Mouse (Mus musculus) kidney, postnatal 0 days (tissue): ENCODE measurements around the gene Ppm1l. TPM values are rescaled to one million over a fixed set of nuclear protein-coding genes. Genes with fewer than 3 reads are reported as not detected.
A peak's percentile ranks its signal among the peaks of the same experiment; 100 is the strongest.

ENCODE experiments used
- ATAC-seq: fragments of 200-750 bp; cut with Nextera tagmentation; replicated peaks from 2 replicates; pipeline ENCODE4 v1.8.0; 2017; ENCODE audit warnings: low read depth, moderate number of reproducible peaks, moderate TSS enrichment, moderate library complexity; ENCODE audit not compliant: low FRiP score
- DNase-seq: peaks from one replicate; pipeline ENCODE4 v3.0.0-alpha.2; 2016; ENCODE audit warnings: low spot score
- H3K27ac ChIP-seq: fragments of 300-500 bp; sonication (generic); 2 replicates; pipeline ENCODE4 v1.5.1; 2014; ENCODE audit warnings: mild to moderate bottlenecking
- H3K27me3 ChIP-seq: fragments of 300-500 bp; sonication (generic); 2 replicates; pipeline ENCODE4 v1.6.1; 2014; ENCODE audit warnings: low read length, mixed read lengths; ENCODE audit not compliant: insufficient read depth
- H3K36me3 ChIP-seq: fragments of 300-500 bp; sonication (generic); 2 replicates; pipeline ENCODE4 v1.6.1; 2014; ENCODE audit warnings: low read length, mixed read lengths; ENCODE audit not compliant: insufficient read depth
- H3K4me1 ChIP-seq: fragments of 300-500 bp; sonication (generic); replicated peaks from 2 replicates; pipeline ENCODE4 v1.6.1; 2014; ENCODE audit warnings: antibody characterized with exemption, low read length, mixed read lengths; ENCODE audit not compliant: insufficient read depth
- H3K4me2 ChIP-seq: fragments of 300-500 bp; sonication (generic); 2 replicates; pipeline ENCODE4 v1.6.1; 2014; ENCODE audit warnings: mild to moderate bottlenecking, low read length, moderate library complexity, mixed read lengths
- H3K4me3 ChIP-seq: fragments of 300-500 bp; sonication (generic); replicated peaks from 2 replicates; pipeline ENCODE4 v1.5.1; 2014; ENCODE audit warnings: low read depth, low read length
- H3K9ac ChIP-seq: fragments of 300-500 bp; sonication (generic); 2 replicates; pipeline ENCODE4 v1.6.1; 2014; ENCODE audit warnings: low read depth, low read length
- H3K9me3 ChIP-seq: fragments of 300-500 bp; sonication (generic); replicated peaks from 2 replicates; pipeline ENCODE4 v1.6.1; 2016; ENCODE audit warnings: low read length, inconsistent platforms, mixed read lengths
- CTCF ChIP-seq: IDR thresholded peaks from 2 replicates; pipeline ENCODE4 v1.5.1; 2016; ENCODE audit warnings: antibody characterized with exemption, low read depth, mild to moderate bottlenecking, moderate library complexity
- WGBS: fragments of 180-500 bp; shearing (Covaris S2); extraction: QIAGEN DNeasy Blood & Tissue Kit; methylation state at CpG from one replicate; pipeline ENCODE4 v1.1.7; 2014; 5-methylcytosine and 5-hydroxymethylcytosine counted together
- polyA plus RNA-seq: library from polyadenylated mRNA; unstranded; fragments of >200 nt; fragmentation: Nextera tagmentation; extraction: Ambion mirVana; gene quantifications from 2 replicates; pipeline ENCODE4 v1.2.1, GENCODE M21; 2015

Gene Ppm1l
- polyA plus RNA-seq, 1 experiment from 2014 or later: 5.6 TPM

- H3K36me3 ChIP-seq: no peaks in the 10 kb centered on the region
- H3K4me1 ChIP-seq: no peaks in the 10 kb centered on the region
- no peak overlapping the region for H3K4me3 ChIP-seq
- H3K9me3 ChIP-seq: no peaks in the 10 kb centered on the region
- H3K4me2 ChIP-seq: no peak overlapping the region
- no peaks in the 10 kb centered on the region for H3K27me3 ChIP-seq
- TF ChIP-seq CTCF: no peak
- ATAC-seq: no peak; the same call in 1 of the 2 replicates
- peak; percentile 50 for DNase-seq
- 49% methylated on average over 7 of the region's 7 CpGs for WGBS
- H3K27ac ChIP-seq: no peak overlapping the region
- H3K9ac ChIP-seq: no peak overlapping the region
These were observed 39.5 kb downstream of the Ppm1l start for GRCm38 (mm10) chr3:69356078-69356665.

GRCm38 (mm10) chr3:69356781-69357180 is 40.1 kb downstream of the Ppm1l start:
- Histone ChIP-seq H3K4me2 (no peak overlapping the region), H3K27ac (no peak overlapping the region), H3K4me1 (no peaks in the 10 kb centered on the region), H3K9me3 (no peaks in the 10 kb centered on the region), H3K36me3 (no peaks in the 10 kb centered on the region), H3K9ac (no peak overlapping the region), H3K27me3 (no peaks in the 10 kb centered on the region), H3K4me3 (no peak overlapping the region)
- WGBS: 73% methylated on average over 5 of the region's 5 CpGs
- DNase-seq (no peak), ATAC-seq (no peak)
- TF ChIP-seq CTCF: no peak

DNA sequence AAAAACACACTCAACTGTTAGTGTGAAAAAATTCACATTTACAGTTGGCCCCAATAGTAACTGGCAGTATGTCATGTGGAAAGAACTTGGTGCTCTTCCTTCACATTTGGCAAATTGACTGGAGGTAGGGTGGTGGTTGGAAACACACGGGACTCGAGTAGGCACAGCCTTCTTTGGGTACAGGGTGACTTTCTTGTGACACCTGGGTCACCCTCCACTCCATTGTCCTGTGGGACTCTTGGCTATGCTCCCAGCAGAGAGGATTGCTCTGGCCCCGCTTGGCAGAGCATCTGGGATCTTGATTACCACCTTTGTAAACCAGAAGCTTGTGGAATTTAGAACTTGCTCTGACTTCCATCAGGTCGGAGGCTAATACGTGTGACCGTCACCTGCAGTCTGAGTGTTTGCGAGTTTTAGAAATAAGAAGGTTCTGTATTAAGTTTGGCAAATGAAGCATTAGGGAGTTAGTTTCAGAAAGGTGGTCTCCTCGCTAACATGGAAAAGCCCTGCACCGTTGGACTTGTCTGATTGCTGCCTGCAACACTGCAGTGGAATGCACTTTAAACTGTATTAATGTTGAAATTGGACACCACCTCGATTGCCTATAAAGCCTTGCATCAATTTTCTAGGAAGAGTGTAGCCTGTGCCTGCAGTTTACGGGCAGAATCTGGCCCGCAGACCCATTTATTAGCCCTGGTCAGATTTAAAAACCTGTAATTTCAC is 41.4 kb downstream of the Ppm1l start:
- ATAC-seq (no peak), DNase-seq (no peak)
- Histone ChIP-seq H3K4me1 (no peaks in the 10 kb centered on the region), H3K27ac (no peak overlapping the region), H3K27me3 (no peaks in the 10 kb centered on the region), H3K4me2 (no peak overlapping the region), H3K9me3 (no peaks in the 10 kb centered on the region), H3K4me3 (no peak overlapping the region), H3K9ac (no peak overlapping the region), H3K36me3 (no peaks in the 10 kb centered on the region)
- WGBS: 77% methylated on average over 12 of the region's 12 CpGs
- TF ChIP-seq CTCF: no peak

GRCm38 (mm10) chr3:69358620-69358964 is 41.9 kb downstream of the Ppm1l start:
- H3K4me1 ChIP-seq: no peaks in the 10 kb centered on the region
- no peaks in the 10 kb centered on the region for H3K27me3 ChIP-seq
- TF ChIP-seq CTCF: no peak
- no peaks in the 10 kb centered on the region for H3K36me3 ChIP-seq
- no peaks in the 10 kb centered on the region for H3K9me3 ChIP-seq
- 96% methylated on average over 8 of the region's 8 CpGs for WGBS
- no peak overlapping the region for H3K9ac ChIP-seq
- no peak overlapping the region for H3K27ac ChIP-seq
- DNase-seq (no peak), ATAC-seq (no peak)
- H3K4me2 ChIP-seq: no peak overlapping the region
- no peak overlapping the region for H3K4me3 ChIP-seq

- Histone ChIP-seq H3K9me3 (no peaks in the 10 kb centered on the region), H3K4me2 (no peak overlapping the region), H3K27ac (no peak overlapping the region), H3K4me3 (no peak overlapping the region), H3K9ac (no peak overlapping the region), H3K36me3 (no peaks in the 10 kb centered on the region), H3K27me3 (no peaks in the 10 kb centered on the region), H3K4me1 (no peaks in the 10 kb centered on the region)
- 86% methylated on average over 4 of the region's 4 CpGs for WGBS
- ATAC-seq: no peak
- TF ChIP-seq CTCF: no peak
- no peak for DNase-seq
These were observed 43.7 kb downstream of the Ppm1l start for GRCm38 (mm10) chr3:69360263-69360895.

DNA sequence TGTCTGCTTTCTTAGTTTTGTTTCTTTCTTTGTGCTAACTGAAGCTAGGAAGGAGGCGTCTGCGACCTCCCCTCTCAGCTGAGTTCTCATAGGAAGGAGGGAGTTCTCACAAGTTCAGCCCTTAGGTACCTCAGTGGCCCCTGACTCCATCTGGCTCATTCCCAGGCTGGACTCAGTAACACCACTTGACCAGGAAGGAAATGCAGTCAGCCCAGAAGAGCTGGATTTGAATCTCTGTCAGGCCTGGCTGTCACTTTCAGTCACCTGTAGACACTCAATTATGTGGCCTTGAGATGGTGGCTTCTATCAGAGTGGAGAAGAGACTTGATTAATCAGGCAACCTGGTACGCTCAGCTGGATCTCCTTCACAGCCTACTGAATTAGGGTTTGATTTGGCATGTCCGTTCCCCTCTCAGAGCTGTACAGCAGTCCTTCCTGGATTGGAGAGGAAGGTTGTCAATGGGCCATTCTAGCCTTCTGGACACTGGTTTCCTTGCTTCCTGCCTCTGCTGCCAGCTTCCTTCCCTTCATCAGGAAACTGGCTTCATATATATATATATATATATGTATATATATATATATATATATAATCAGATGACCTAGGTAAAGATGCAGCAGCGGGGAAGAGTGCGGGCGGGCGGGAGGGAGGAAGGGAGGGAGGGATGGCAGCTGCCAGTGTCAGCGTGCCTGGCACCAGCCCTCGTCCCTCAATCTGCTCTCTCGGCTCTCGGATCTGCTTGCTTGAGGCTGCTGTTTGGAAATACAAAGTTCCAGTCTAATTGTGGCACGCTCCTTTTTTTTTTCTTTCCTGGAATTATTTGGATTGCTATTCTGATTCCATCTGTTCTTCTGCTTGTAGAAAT is 45.1 kb downstream of the Ppm1l start:
- 83% methylated on average over 13 of the region's 13 CpGs for WGBS
- Histone ChIP-seq H3K4me1 (no peaks in the 10 kb centered on the region), H3K36me3 (no peaks in the 10 kb centered on the region), H3K9me3 (no peaks in the 10 kb centered on the region), H3K4me3 (no peak overlapping the region), H3K4me2 (no peak overlapping the region), H3K9ac (no peak overlapping the region), H3K27me3 (no peaks in the 10 kb centered on the region), H3K27ac (no peak overlapping the region)
- DNase-seq: no peak
- no peak for TF ChIP-seq CTCF
- ATAC-seq: no peak
